Mouse (Mus musculus): ENCODE results near the gene Gm12169. TPM values are rescaled to one million over a fixed set of nuclear protein-coding genes. Genes with fewer than 3 reads are reported as not detected.

Gm12169 gene
- polyA plus RNA-seq, 2 experiments from 2014 or later, result 1.7 TPM; not detected in 1

Other genes starting within 250 kb of the Gm12169 start
- gene Cyfip2, start 211.4 kb upstream of the Gm12169 start, polyA plus RNA-seq (2017; shearing (Covaris generic)), result 10 to 100 TPM; 66.7 to 74.4 TPM
- 100 to 1,000 TPM; 102 to 115 TPM for gene Itk, start 134.7 kb upstream of the Gm12169 start, polyA plus RNA-seq (2017; shearing (Covaris generic))
- gene Fam71b, start 127.7 kb upstream of the Gm12169 start, polyA plus RNA-seq (2017; shearing (Covaris generic)), result not detected
- 10 to 100 TPM; 41.5 to 42.1 TPM for gene Med7, start 87.3 kb upstream of the Gm12169 start, polyA plus RNA-seq (2017; shearing (Covaris generic))
- 1 to 10 TPM; 5.5 to 8.1 TPM for gene Havcr2, start 69.3 kb upstream of the Gm12169 start, polyA plus RNA-seq (2017; shearing (Covaris generic))
- gene BC053393, start 47.3 kb downstream of the Gm12169 start, polyA plus RNA-seq (2017; shearing (Covaris generic)), result not detected
- gene Dppa1, start 105.0 kb downstream of the Gm12169 start, polyA plus RNA-seq (2017; shearing (Covaris generic)), result not detected
- under 1 TPM in 1 of 2 experiments, not detected in 1; 0.20 TPM for gene Timd2, start 182.8 kb downstream of the Gm12169 start, polyA plus RNA-seq (2017; shearing (Covaris generic))
- gene Havcr1, start 210.9 kb downstream of the Gm12169 start, polyA plus RNA-seq (2017; shearing (Covaris generic)), result not detected

Measured in activated CD4-positive, CD25-positive, alpha-beta regulatory T cell, adult 4 months (primary cell).